Mouse (Mus musculus) adrenal gland, postnatal 10 days (tissue): Measurements from ENCODE around the gene Xylb. TPM values are rescaled to one million over a fixed set of nuclear protein-coding genes. Genes with fewer than 3 reads are reported as not detected.
A peak's percentile ranks its signal among the peaks of the same experiment; 100 is the strongest.
"Not testable (repeated sequence)": the region's sequence is repeated elsewhere in the genome, so short reads cannot be mapped to it uniquely, and the experiment has no call there.

Experiments used
- DNase-seq: peaks from one replicate; pipeline ENCODE4 v3.0.0; 2021; ENCODE audit warnings: mixed read lengths
- total RNA-seq, 2 experiments: library from RNA; stranded (reverse); gene quantifications; 2 replicates each; pipeline ENCODE4 v1.2.3; 2021

Gene Xylb
- total RNA-seq, 2 experiments from 2014 or later = 6.6 to 14.2 TPM

GRCm38 (mm10) chr9:119340909-119341816, 16.0 kb upstream of the Xylb start, which contains the start of gene Myd88:
TSS of gene Myd88 (minus strand) at chr9:119341411.
- DNase-seq = peak; percentile 95

GRCm38 (mm10) chr9:119342728-119343127, 14.5 kb upstream of the Xylb start:
- DNase-seq = no peak

- DNase-seq = peak; percentile 60
These were observed 10.8 kb upstream of the Xylb start for GRCm38 (mm10) chr9:119346376-119346775.

- DNase-seq = no peak
These were observed 6.7 kb upstream of the Xylb start for GRCm38 (mm10) chr9:119350531-119350930.

GRCm38 (mm10) chr9:119350947-119351705, 6.1 kb upstream of the Xylb start:
- DNase-seq = peak; percentile 39

GRCm38 (mm10) chr9:119352060-119352459, 5.1 kb upstream of the Xylb start:
- peak; percentile 92 for DNase-seq

DNA sequence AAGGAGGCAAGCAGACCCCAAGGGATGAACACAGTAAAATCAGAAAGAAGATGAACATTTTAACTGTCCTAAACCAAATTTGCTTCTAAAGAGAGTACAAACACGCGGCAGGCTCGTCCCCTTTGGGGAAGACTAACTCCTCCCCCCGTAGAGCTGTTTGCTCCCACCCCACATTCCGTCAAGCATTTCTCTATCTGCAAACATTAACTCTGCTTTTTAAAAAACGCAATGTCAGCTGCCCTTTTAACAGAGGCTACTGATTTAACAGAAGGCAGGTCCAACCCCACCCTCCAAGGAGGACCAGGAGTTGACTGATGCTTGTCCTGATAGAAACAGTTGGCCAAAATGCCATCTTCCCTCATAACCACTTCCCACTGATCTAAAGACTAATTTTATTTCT, 3.3 kb upstream of the Xylb start:
- no peak for DNase-seq

- DNase-seq = no peak
These were observed 1.2 kb upstream of the Xylb start for GRCm38 (mm10) chr9:119355943-119356342.

DNA sequence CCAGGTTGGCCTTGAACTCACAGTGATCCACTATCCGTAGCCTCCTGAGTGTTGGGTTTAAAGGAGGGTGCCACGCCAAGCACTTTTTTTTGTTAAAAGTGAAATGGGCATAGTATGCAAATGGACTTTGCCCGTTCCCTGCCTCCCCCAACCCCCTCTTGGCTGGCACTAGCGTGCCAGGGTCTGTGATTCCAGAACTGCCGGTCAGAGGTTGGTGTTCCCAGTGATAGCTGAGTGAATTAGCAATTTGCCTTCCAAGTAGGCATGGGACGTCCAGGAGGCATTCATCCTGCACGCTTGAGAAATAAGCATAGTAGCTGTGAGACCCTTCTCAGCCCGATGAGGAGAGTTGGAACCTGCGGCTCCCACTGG, 863 bp downstream of the Xylb start:
- DNase-seq = no peak

GRCm38 (mm10) chr9:119361416-119361815, 4.2 kb downstream of the Xylb start:
- DNase-seq = no peak

- no peak for DNase-seq
These were observed 6.0 kb downstream of the Xylb start for GRCm38 (mm10) chr9:119363229-119363628.

DNA sequence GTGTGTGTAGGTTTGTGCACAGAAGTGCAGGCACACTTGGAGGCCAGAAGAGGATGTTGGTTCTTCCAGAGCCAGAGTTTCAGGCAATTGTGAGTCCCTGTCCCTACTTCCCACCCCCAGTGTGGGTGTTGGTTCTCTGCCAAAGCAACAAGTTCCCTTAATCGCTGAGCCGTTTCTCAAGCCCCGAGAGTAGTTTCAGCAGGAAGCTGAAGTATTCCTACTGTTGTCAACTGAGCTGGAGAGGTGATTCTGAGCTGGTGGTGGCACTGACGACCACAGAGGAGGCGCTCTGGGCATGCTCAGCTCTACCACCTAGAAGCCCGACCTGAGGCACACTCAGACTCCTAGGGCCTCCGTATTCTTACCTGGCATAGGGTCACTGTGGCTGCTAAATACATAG, 8.1 kb downstream of the Xylb start, which contains the start of gene Slc22a14:
Gene Slc22a14, minus strand, starts transcription at position 270 of the 400 bp plus-strand sequence.
- DNase-seq = no peak

- DNase-seq = no peak
These were observed 11.2 kb downstream of the Xylb start for GRCm38 (mm10) chr9:119368367-119368766.

- DNase-seq = not testable (repeated sequence)
These were observed 13.6 kb downstream of the Xylb start for GRCm38 (mm10) chr9:119370770-119371169.

- DNase-seq = no peak
These were observed 14.1 kb downstream of the Xylb start for GRCm38 (mm10) chr9:119371251-119371650.

GRCm38 (mm10) chr9:119375008-119375407, 17.8 kb downstream of the Xylb start:
- DNase-seq = no peak

DNA sequence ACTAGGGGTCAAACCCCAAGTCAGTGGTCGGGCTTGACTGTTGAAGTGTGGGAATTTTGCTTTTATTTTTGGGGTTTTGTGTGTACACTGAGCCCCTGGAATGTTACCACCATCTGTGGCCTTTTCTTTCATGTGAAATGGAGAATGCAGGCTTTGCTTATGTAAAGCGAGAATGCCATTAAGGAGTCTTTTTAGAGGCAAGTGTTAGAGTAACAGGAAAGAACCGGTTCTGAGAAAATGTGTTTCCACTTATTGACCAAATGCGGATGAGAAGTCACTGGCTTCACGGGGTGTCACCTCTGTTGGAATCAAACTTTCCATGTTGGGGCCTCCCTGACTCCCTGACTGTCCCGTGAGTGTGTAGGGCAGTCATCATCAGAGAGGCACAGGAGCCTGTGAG, 18.4 kb downstream of the Xylb start:
- no peak for DNase-seq

- no peak for DNase-seq
These were observed 21.1 kb downstream of the Xylb start for GRCm38 (mm10) chr9:119378231-119378630.

DNA sequence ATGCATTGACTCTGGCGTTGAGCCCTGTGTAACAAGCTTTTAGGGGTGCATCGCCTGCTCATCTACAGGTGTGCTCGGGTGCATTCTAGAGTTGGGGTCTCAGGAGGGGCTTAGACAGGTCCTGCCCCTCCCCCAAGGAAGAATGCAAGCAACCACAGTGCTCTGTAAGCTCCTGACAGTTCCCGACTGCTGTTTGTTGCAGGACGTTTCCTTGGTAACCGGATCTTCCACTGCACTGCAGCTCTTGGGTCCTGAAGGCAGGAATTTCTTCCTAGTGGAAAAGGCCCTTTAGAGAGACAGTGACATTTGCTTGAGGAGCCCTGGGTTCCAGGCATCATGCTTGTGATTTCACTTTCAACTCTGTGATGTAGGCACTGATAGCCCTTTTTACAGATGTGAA, 25.4 kb downstream of the Xylb start:
- DNase-seq = no peak

GRCm38 (mm10) chr9:119388956-119389355, 31.8 kb downstream of the Xylb start:
- DNase-seq = peak; percentile 62

GRCm38 (mm10) chr9:119390214-119390613, 33.0 kb downstream of the Xylb start:
- no peak for DNase-seq

GRCm38 (mm10) chr9:119394808-119395207, 37.6 kb downstream of the Xylb start:
- no peak for DNase-seq

DNA sequence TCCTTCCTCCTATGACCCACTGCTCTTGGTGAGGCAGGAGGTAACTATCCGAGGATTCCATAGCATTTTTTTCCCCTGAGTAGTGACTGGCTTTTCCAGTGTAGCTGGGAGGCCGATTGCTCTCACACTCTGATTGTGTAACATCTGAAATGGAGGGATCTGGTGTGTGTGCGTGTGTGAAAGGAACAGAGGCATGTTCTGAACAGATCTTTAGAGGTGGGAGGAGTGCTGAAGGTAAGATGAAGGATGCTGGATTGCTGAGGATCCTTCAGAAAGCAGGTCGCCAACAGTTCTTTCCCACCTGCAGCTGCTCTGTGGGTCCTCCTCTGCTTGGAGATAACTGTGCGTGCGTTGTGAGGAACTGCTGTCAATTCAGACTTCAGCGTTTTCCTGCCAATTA, 44.2 kb downstream of the Xylb start:
- DNase-seq = peak; percentile 11
